Mouse (Mus musculus): ENCODE measurements at regions not wholly inside any gene's neighbourhood (a gene's known extent, or its start where the extent isn't known, plus 50 kb on each side); places are given as distances from the start of the nearest gene placed in this dataset.

GRCm38 (mm10) chr9:116342009-116342408 lies 166.8 kb upstream of the Tgfbr2 start:
- H3K4me1 ChIP-seq (ENCODE audit: control insufficient read depth in 1 of 2, insufficient read depth in 2 of 2), result peaks cover 9 to 21% of the 10 kb centered on the region in 2 experiments
- no peaks in the 10 kb centered on the region for H3K27me3 ChIP-seq (replicated peaks)
- H3K9ac ChIP-seq (ENCODE audit: insufficient read depth, low read depth), result no peak overlapping the region
- no peak overlapping the region for H3K27ac ChIP-seq (ENCODE audit: insufficient read depth, low read depth)
- dilution Hi-C loops (cut with MboI; ENCODE audit: extremely low pct_ligation_motif_present, extremely low pct_unique_long_range_greater_than_20kb, low sequenced_read_pairs), result no loop called here
- H3K36me3 ChIP-seq (replicated peaks in 1 of 2; ENCODE audit: control insufficient read depth in 1 of 2, insufficient read depth in 1 of 2, low read length in 1 of 2), result no peaks in the 10 kb centered on the region
- no peak for DNase-seq (ENCODE audit: extremely low read depth)
- TF ChIP-seq JUND (conservative IDR thresholded peaks at IDR 0.05; ENCODE audit: low read depth, low read length), result no peak
- TF ChIP-seq CHD2 (IDR thresholded peaks at IDR 0.05; ENCODE audit: low read length), result no peak
- no peak for TF ChIP-seq TCF12 (IDR thresholded peaks at IDR 0.05; ENCODE audit: low read depth, low read length)
- TF ChIP-seq NELFE (IDR thresholded peaks at IDR 0.05; ENCODE audit: low read depth, low read length), result no peak
- no peak for TF ChIP-seq SIN3A (IDR thresholded peaks at IDR 0.05; ENCODE audit: low read length)
- no peak for TF ChIP-seq IRF4 (IDR thresholded peaks at IDR 0.05; ENCODE audit: low read depth, low read length)
- no peak for TF ChIP-seq ELF1 (IDR thresholded peaks at IDR 0.05; ENCODE audit: low read depth, low read length)
- TF ChIP-seq RAD21 (IDR thresholded peaks at IDR 0.05; ENCODE audit: low read depth, low read length), result no peak
- TF ChIP-seq MEF2A (IDR thresholded peaks at IDR 0.05; ENCODE audit: borderline replicate concordance, low read depth, low read length), result no peak
- no peak overlapping the region for H3K4me2 ChIP-seq (ENCODE audit: insufficient read depth, low read depth, poor library complexity, severe bottlenecking)
- peaks cover 20% of the 10 kb centered on the region for H3K9me3 ChIP-seq (replicated peaks; ENCODE audit: low read length)
- H3K4me3 ChIP-seq (replicated peaks in 1 of 3; ENCODE audit: low read depth in 2 of 3, low read length in 2 of 3, poor library complexity in 1 of 3), result no peak overlapping the region
- in situ Hi-C loops (cut with MboI; ENCODE audit: low pct_ligation_motif_present, low pct_unique_long_range_greater_than_20kb, low sequenced_read_pairs), result no loop called here
- H3K79me2 ChIP-seq (replicated peaks; ENCODE audit: control insufficient read depth, extremely low read depth, insufficient read depth, poor library complexity, severe bottlenecking), result no peaks in the 10 kb centered on the region

- H3K4me3 ChIP-seq (replicated peaks in 1 of 3; ENCODE audit: low read depth in 2 of 3, low read length in 2 of 3, poor library complexity in 1 of 3), result no peak overlapping the region
- no peak overlapping the region for H3K27ac ChIP-seq (ENCODE audit: insufficient read depth, low read depth)
- peaks cover 9 to 21% of the 10 kb centered on the region in 2 experiments for H3K4me1 ChIP-seq (ENCODE audit: control insufficient read depth in 1 of 2, insufficient read depth in 2 of 2)
- dilution Hi-C loops (cut with MboI; ENCODE audit: extremely low pct_ligation_motif_present, extremely low pct_unique_long_range_greater_than_20kb, low sequenced_read_pairs) (no loop called here), in situ Hi-C loops (cut with MboI; ENCODE audit: low pct_ligation_motif_present, low pct_unique_long_range_greater_than_20kb, low sequenced_read_pairs) (no loop called here)
- DNase-seq (ENCODE audit: extremely low read depth), result peak; percentile 67
- TF ChIP-seq KAT2A (IDR thresholded peaks at IDR 0.05; ENCODE audit: insufficient replicate concordance, low read length) (no peak), JUND (conservative IDR thresholded peaks at IDR 0.05; ENCODE audit: low read depth, low read length) (0 out of 2 replicates have a peak, but pooled peaks have one; percentile 7), E2F4 (IDR thresholded peaks at IDR 0.05; ENCODE audit: insufficient replicate concordance, low read depth, low read length) (no peak), ZMIZ1 (IDR thresholded peaks at IDR 0.05; ENCODE audit: low read depth, low read length) (no peak), ZNF384 (IDR thresholded peaks at IDR 0.05; ENCODE audit: low read depth, low read length) (no peak), CHD2 (IDR thresholded peaks at IDR 0.05; ENCODE audit: low read length) (no peak), UBTF (IDR thresholded peaks at IDR 0.05; ENCODE audit: low read depth, low read length) (no peak), RAD21 (IDR thresholded peaks at IDR 0.05; ENCODE audit: low read depth, low read length) (peak; percentile 69), TBP (conservative IDR thresholded peaks at IDR 0.05; ENCODE audit: low read depth, low read length) (no peak), SIN3A (IDR thresholded peaks at IDR 0.05; ENCODE audit: low read length) (no peak), SMC3 (IDR thresholded peaks at IDR 0.05; ENCODE audit: low read depth, low read length) (peak; percentile 71), JUN (IDR thresholded peaks at IDR 0.05; ENCODE audit: insufficient read depth, low read depth, low read length) (no peak), POLR2A (IDR thresholded peaks at IDR 0.05; ENCODE audit: low read depth, low read length) (no peak), CHD1 (IDR thresholded peaks at IDR 0.05; ENCODE audit: low read depth, low read length) (no peak), USF2 (conservative IDR thresholded peaks at IDR 0.05; ENCODE audit: low read depth, low read length) (no peak), CTCF (conservative IDR thresholded peaks at IDR 0.05 in 1 of 2, IDR thresholded peaks at IDR 0.05 in 1 of 2; ENCODE audit: low read depth in 2 of 2, low read length in 2 of 2) (peak; percentile 19 to 63; a peak in 3 of 4 replicates), GABPA (IDR thresholded peaks at IDR 0.05; ENCODE audit: insufficient replicate concordance, low read depth, low read length) (no peak), ZC3H11A (IDR thresholded peaks at IDR 0.05; ENCODE audit: low read depth, low read length) (peak; percentile 36; the same call in 1 of the 2 replicates)
- H3K4me2 ChIP-seq (ENCODE audit: insufficient read depth, low read depth, poor library complexity, severe bottlenecking), result no peak overlapping the region
- H3K27me3 ChIP-seq (replicated peaks), result no peaks in the 10 kb centered on the region
- H3K9me3 ChIP-seq (replicated peaks; ENCODE audit: low read length), result peaks cover 20% of the 10 kb centered on the region
- H3K79me2 ChIP-seq (replicated peaks; ENCODE audit: control insufficient read depth, extremely low read depth, insufficient read depth, poor library complexity, severe bottlenecking), result no peaks in the 10 kb centered on the region
- H3K9ac ChIP-seq (ENCODE audit: insufficient read depth, low read depth), result no peak overlapping the region
- no peaks in the 10 kb centered on the region for H3K36me3 ChIP-seq (replicated peaks in 1 of 2; ENCODE audit: control insufficient read depth in 1 of 2, insufficient read depth in 1 of 2, low read length in 1 of 2)
These were observed 165.8 kb upstream of the Tgfbr2 start for GRCm38 (mm10) chr9:116340952-116341351.
